Mouse (Mus musculus) lung, postnatal 0 days (tissue): Measurements from ENCODE around the gene Sprr1a. TPM values are rescaled to one million over a fixed set of nuclear protein-coding genes. Genes with fewer than 3 reads are reported as not detected.
"Not testable (repeated sequence)": the region's sequence is repeated elsewhere in the genome, so short reads cannot be mapped to it uniquely, and the experiment has no call there.

Experiments
- ATAC-seq: fragments of 200-750 bp; cut with Nextera tagmentation; 2 replicates; pipeline ENCODE4 v1.8.0; 2017; ENCODE audit warnings: moderate library complexity
- DNase-seq: peaks from one replicate; pipeline ENCODE4 v3.0.0-alpha.2; 2016; ENCODE audit warnings: low spot score
- H3K27ac ChIP-seq: fragments of 300-500 bp; sonication (generic); 2 replicates; pipeline ENCODE4 v1.5.1; 2014; ENCODE audit warnings: antibody characterized with exemption, mild to moderate bottlenecking, low read length, mixed read lengths
- H3K27me3 ChIP-seq: fragments of 300-500 bp; sonication (generic); replicated peaks from 2 replicates; pipeline ENCODE4 v1.6.1; 2014; ENCODE audit warnings: low read length, mixed read lengths; ENCODE audit not compliant: insufficient read depth
- H3K36me3 ChIP-seq: fragments of 300-500 bp; sonication (generic); 2 replicates; pipeline ENCODE4 v1.6.1; 2014; ENCODE audit warnings: low read length, mixed read lengths; ENCODE audit not compliant: insufficient read depth
- H3K4me1 ChIP-seq: fragments of 300-500 bp; sonication (generic); 2 replicates; pipeline ENCODE4 v1.6.1; 2014; ENCODE audit warnings: antibody characterized with exemption, low read depth, low read length, mixed read lengths; ENCODE audit not compliant: insufficient read depth
- H3K4me2 ChIP-seq: fragments of 300-500 bp; sonication (generic); replicated peaks from 2 replicates; pipeline ENCODE4 v1.6.1; 2014; ENCODE audit warnings: low read depth, mild to moderate bottlenecking, low read length, moderate library complexity, mixed read lengths
- H3K4me3 ChIP-seq: fragments of 300-500 bp; sonication (generic); 2 replicates; pipeline ENCODE4 v1.5.1; 2014; ENCODE audit warnings: low read depth, low read length
- H3K9ac ChIP-seq: fragments of 300-500 bp; sonication (generic); replicated peaks from 2 replicates; pipeline ENCODE4 v1.6.1; 2014; ENCODE audit warnings: low read depth, mild to moderate bottlenecking
- H3K9me3 ChIP-seq: fragments of 300-500 bp; sonication (generic); 2 replicates; pipeline ENCODE4 v1.6.1; 2016; ENCODE audit warnings: low read length, mixed read lengths
- CTCF ChIP-seq: IDR thresholded peaks from 2 replicates; pipeline ENCODE4 v1.5.1; 2016; ENCODE audit warnings: antibody characterized with exemption, mild to moderate bottlenecking
- EP300 ChIP-seq: IDR thresholded peaks from 2 replicates; pipeline ENCODE4 v1.6.1; 2016; ENCODE audit warnings: antibody characterized with exemption, mild to moderate bottlenecking, control low read depth
- WGBS: fragments of 180-500 bp; shearing (Covaris S2); extraction: QIAGEN DNeasy Blood & Tissue Kit; methylation state at CpG from one replicate; pipeline ENCODE4 v1.1.7; 2014; 5-methylcytosine and 5-hydroxymethylcytosine counted together
- polyA plus RNA-seq: library from polyadenylated mRNA; unstranded; fragments of >200 nt; fragmentation: Nextera tagmentation; extraction: Ambion mirVana; gene quantifications from 2 replicates; pipeline ENCODE4 v1.2.1, GENCODE M21; 2015

The Sprr1a gene
- polyA plus RNA-seq: 2.0 and 2.7 TPM in 2 replicates

- Histone ChIP-seq H3K27ac (no peak within 1 kb of the TSS), H3K36me3 (no peaks in the 10 kb centered on the region), H3K27me3 (no peaks in the 10 kb centered on the region), H3K4me3 (no peak within 1 kb of the TSS), H3K9ac (no peak within 1 kb of the TSS), H3K4me1 (no peaks in the 10 kb centered on the region), H3K4me2 (no peak within 1 kb of the TSS), H3K9me3 (no peaks in the 10 kb centered on the region)
- DNase-seq: peak; percentile 53
- ATAC-seq: peak; percentile 35; the same call in 1 of the 2 replicates
- TF ChIP-seq CTCF: no peak
- TF ChIP-seq EP300: no peak
Observed at GRCm38 (mm10) chr3:92485863-92486262, at the start of gene Sprr1a. TSS of gene Sprr1a (minus strand) at chr3:92485895.

DNA sequence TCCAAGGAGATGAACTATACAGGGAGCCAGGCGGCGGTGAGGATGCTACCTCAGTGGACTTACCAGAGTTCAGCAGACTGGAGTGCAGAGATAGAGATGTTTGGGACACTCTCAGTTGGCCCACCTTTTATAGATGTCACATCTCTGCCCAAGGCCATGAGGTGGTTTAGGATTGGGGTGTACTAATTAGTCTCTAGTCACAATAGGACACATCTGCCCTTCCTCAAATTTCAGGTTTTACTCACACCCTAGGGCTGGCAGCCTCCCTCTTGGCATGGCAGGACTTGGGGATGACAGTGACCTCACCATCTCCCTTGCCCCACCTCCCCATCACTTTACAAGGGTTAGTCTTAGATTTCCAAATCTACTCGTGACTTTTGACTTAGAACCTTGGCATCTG is 48.7 kb upstream of the Sprr1a start, which contains the start of gene 2310046K23Rik:
Gene 2310046K23Rik, minus strand, starts transcription at position 101 of the 400 bp plus-strand sequence.
- no peak within 1 kb of the TSS for H3K9ac ChIP-seq
- H3K36me3 ChIP-seq: no peaks in the 10 kb centered on the region
- DNase-seq: no peak
- H3K4me3 ChIP-seq: no peak within 1 kb of the TSS
- H3K9me3 ChIP-seq: no peaks in the 10 kb centered on the region
- no peaks in the 10 kb centered on the region for H3K4me1 ChIP-seq
- 86% methylated on average over 3 of the region's 3 CpGs for WGBS
- no peak within 1 kb of the TSS for H3K27ac ChIP-seq
- H3K4me2 ChIP-seq: no peak within 1 kb of the TSS
- ATAC-seq: no peak
- H3K27me3 ChIP-seq: no peaks in the 10 kb centered on the region
- TF ChIP-seq EP300: no peak
- TF ChIP-seq CTCF: no peak

GRCm38 (mm10) chr3:92512325-92512724 is 26.6 kb upstream of the Sprr1a start:
- DNase-seq: peak; percentile 22
- Histone ChIP-seq H3K9me3 (no peaks in the 10 kb centered on the region), H3K36me3 (no peaks in the 10 kb centered on the region), H3K4me2 (no peak overlapping the region), H3K27me3 (no peaks in the 10 kb centered on the region), H3K9ac (no peak overlapping the region), H3K27ac (no peak overlapping the region), H3K4me3 (no peak overlapping the region), H3K4me1 (no peaks in the 10 kb centered on the region)
- no peak for ATAC-seq
- TF ChIP-seq CTCF (peak; percentile 44), EP300 (no peak)

DNA sequence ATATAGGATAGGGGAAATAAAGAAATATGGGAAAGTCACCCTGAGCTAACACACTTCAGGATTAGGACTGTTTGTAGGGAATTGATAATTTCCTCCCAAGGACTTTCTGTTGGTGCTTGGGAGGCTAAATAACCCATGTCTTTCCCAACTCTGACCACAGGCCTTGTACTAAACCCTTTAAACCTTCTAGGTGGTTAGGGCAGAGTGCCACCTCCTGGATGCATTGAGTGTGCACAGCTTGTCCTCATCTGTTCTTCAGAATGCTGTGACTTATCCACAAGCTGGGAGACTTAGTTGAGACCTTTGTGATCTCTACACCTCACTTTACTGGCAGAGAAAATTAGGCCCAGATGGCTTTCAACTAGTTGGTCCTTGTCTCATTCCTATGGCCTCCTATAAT is 25.1 kb upstream of the Sprr1a start:
- H3K4me2 ChIP-seq: no peak overlapping the region
- DNase-seq: peak; percentile 63
- H3K27me3 ChIP-seq: no peaks in the 10 kb centered on the region
- peak; percentile 75 for TF ChIP-seq CTCF
- no peak for TF ChIP-seq EP300
- H3K9ac ChIP-seq: no peak overlapping the region
- H3K36me3 ChIP-seq: no peaks in the 10 kb centered on the region
- no peak overlapping the region for H3K4me3 ChIP-seq
- no peaks in the 10 kb centered on the region for H3K4me1 ChIP-seq
- no peaks in the 10 kb centered on the region for H3K9me3 ChIP-seq
- ATAC-seq: peak; percentile 52; the same call in 1 of the 2 replicates
- no peak overlapping the region for H3K27ac ChIP-seq

- no peak for ATAC-seq
- 64% methylated on average over 1 of the region's 1 CpGs for WGBS
Observed at GRCm38 (mm10) chr3:92508185-92508584, 22.5 kb upstream of the Sprr1a start.

GRCm38 (mm10) chr3:92503528-92503927 is 17.8 kb upstream of the Sprr1a start:
- Histone ChIP-seq H3K9ac (no peak overlapping the region), H3K4me2 (no peak overlapping the region), H3K4me1 (no peaks in the 10 kb centered on the region), H3K27ac (no peak overlapping the region), H3K27me3 (no peaks in the 10 kb centered on the region), H3K4me3 (no peak overlapping the region), H3K9me3 (no peaks in the 10 kb centered on the region), H3K36me3 (no peaks in the 10 kb centered on the region)
- ATAC-seq (no peak), DNase-seq (no peak)
- no peak for TF ChIP-seq CTCF
- no peak for TF ChIP-seq EP300

More at GRCm38 (mm10) chr3:92508185-92508584, 22.5 kb upstream of the Sprr1a start:
- Histone ChIP-seq H3K4me2 (no peak overlapping the region), H3K4me1 (no peaks in the 10 kb centered on the region), H3K27ac (no peak overlapping the region), H3K9me3 (no peaks in the 10 kb centered on the region), H3K27me3 (no peaks in the 10 kb centered on the region), H3K4me3 (no peak overlapping the region), H3K9ac (no peak overlapping the region), H3K36me3 (no peaks in the 10 kb centered on the region)
- TF ChIP-seq EP300 (no peak), CTCF (no peak)
- no peak for DNase-seq

DNA sequence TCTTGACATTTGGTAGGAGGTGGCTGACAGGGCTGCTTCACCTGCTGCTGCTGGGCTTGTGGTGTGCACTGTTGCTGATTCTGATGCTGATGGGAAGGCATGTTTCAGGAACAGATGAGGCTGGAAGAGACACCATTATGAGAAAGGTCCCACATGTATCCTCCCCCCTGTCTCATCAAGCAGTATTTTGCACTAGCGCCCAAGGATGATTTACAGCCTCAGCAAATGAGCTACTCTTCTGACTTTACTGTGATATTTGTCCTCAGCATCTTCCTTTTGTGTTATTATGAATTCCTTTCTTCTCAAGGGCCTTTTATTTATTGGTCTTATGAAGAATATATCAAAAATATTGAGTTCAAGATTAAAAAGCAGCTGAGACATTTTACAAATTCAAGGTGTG is 14.7 kb upstream of the Sprr1a start, which contains the start of gene Sprr4:
Gene Sprr4, minus strand, starts transcription at position 101 of the 400 bp plus-strand sequence.
- Histone ChIP-seq H3K4me1 (no peaks in the 10 kb centered on the region), H3K4me2 (no peak within 1 kb of the TSS), H3K27me3 (no peaks in the 10 kb centered on the region), H3K27ac (no peak within 1 kb of the TSS), H3K9me3 (no peaks in the 10 kb centered on the region), H3K9ac (no peak within 1 kb of the TSS), H3K4me3 (no peak within 1 kb of the TSS), H3K36me3 (no peaks in the 10 kb centered on the region)
- TF ChIP-seq CTCF (no peak), EP300 (no peak)
- WGBS: 91% methylated on average over 1 of the region's 1 CpGs
- ATAC-seq: no peak
- DNase-seq: no peak

DNA sequence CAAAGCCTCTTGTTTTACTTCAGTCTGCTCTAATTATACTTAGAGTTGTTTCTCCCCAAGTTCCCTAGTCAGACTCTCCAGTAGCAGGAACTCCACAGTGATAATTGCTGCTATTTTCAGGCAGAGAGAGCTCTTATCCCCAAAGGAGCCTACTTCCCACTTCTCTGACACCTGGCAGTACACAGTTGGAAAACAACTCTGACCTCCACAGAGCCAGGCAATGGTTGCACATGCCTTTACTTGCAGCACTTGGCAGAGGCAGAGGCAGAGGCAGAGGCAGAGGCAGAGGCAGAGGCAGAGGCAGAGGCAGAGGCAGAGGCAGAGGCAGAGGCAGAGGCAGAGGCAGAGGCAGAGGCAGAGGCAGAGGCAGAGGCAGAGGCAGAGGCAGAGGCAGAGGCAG is 4.6 kb upstream of the Sprr1a start:
- H3K4me3 ChIP-seq, H3K4me1 ChIP-seq, H3K9me3 ChIP-seq, H3K36me3 ChIP-seq, H3K27me3 ChIP-seq, H3K27ac ChIP-seq, ATAC-seq, H3K4me2 ChIP-seq, H3K9ac ChIP-seq, DNase-seq: not testable (repeated sequence)
